Mouse (Mus musculus) heart, postnatal 0 days (tissue): ENCODE results near the gene Qk.

Experiments
- CTCF ChIP-seq: IDR thresholded peaks from 2 replicates; pipeline ENCODE4 v1.5.1; 2016; ENCODE audit warnings: antibody characterized with exemption, control low read depth, low read depth
- EP300 ChIP-seq: IDR thresholded peaks from 2 replicates; pipeline ENCODE4 v1.6.1; 2016; ENCODE audit warnings: antibody characterized with exemption, low read depth

DNA sequence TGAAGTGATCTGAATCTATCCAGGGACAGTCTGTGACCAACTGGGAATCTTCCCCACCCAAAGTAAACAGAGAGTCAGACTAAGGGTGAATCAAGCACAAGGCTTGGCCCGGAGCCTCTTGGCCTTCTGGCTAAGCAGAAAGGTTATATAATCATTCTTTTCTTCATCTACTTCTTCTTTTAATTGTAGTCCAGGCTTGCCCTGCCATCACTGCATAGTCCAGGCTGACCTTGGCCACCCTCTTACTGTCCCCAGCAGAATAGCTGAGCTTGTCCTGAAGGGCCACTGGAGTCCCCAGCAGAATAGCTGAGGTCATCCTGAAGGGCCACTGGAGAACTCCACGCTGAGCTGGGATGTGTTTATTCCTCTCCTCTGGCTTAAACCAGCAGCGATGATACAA, 158.4 kb downstream of the Qk start:
- no peak for TF ChIP-seq CTCF
- no peak for TF ChIP-seq EP300
